Mouse (Mus musculus) MEL (cell line): ENCODE measurements at regions not wholly inside any gene's neighbourhood (a gene's known extent, or its start where the extent isn't known, plus 50 kb on each side); places are given as distances from the start of the nearest gene placed in this dataset.

Experiments used
- DNase-seq: peaks from one replicate; pipeline ENCODE4 v3.0.0; 2011; ENCODE audit warnings: low read depth, low spot score
- H3K27ac ChIP-seq: 2 replicates; pipeline ENCODE4 v1.5.1; 2012; ENCODE audit warnings: low read depth, mild to moderate bottlenecking, control low read depth, low read length, moderate library complexity; ENCODE audit not compliant: control insufficient read depth
- H3K27me3 ChIP-seq, 2 experiments: fragments of 150-350 bp in 1 of 2; sonication (generic) in 1 of 2; 2 replicates each; pipeline ENCODE4 v1.6.1; 2012; ENCODE audit warnings: low read length in 2 of 2, mild to moderate bottlenecking in 2 of 2, improper control_type of control experiment in 1 of 2, moderate library complexity in 1 of 2; ENCODE audit not compliant: insufficient read depth in 2 of 2, control insufficient read depth in 1 of 2
- H3K36me3 ChIP-seq, 2 experiments: 2 replicates each; pipeline ENCODE4 v1.6.1; 2012 to 2014; ENCODE audit warnings: low read length in 2 of 2, improper control_type of control experiment in 1 of 2, inconsistent platforms in 1 of 2, mild to moderate bottlenecking in 1 of 2; ENCODE audit not compliant: insufficient read depth in 2 of 2, control insufficient read depth in 1 of 2
- H3K4me1 ChIP-seq, 2 experiments: fragments of 150-350 bp in 1 of 2; sonication (generic) in 1 of 2; 2 replicates each; pipeline ENCODE4 v1.6.1; 2012; ENCODE audit warnings: low read length in 2 of 2, improper control_type of control experiment in 1 of 2, mild to moderate bottlenecking in 1 of 2; ENCODE audit not compliant: insufficient read depth in 2 of 2, control insufficient read depth in 1 of 2
- H3K4me3 ChIP-seq, 2 experiments: fragments of 150-350 bp in 1 of 2; sonication (generic) in 1 of 2; 2 replicates each; pipeline ENCODE4 v1.5.1; 2012; ENCODE audit warnings: low read depth in 2 of 2, low read length in 2 of 2, mild to moderate bottlenecking in 2 of 2, moderate library complexity in 2 of 2, control low read depth in 1 of 2, improper control_type of control experiment in 1 of 2; ENCODE audit not compliant: control insufficient read depth in 1 of 2, insufficient read depth in 1 of 2
- H3K79me2 ChIP-seq: 2 replicates; pipeline ENCODE4 v1.6.1; 2012; ENCODE audit warnings: mild to moderate bottlenecking, low read length, moderate library complexity; ENCODE audit not compliant: control insufficient read depth, poor library complexity, insufficient read depth
- H3K9ac ChIP-seq: 2 replicates; pipeline ENCODE4 v1.6.1; 2012; ENCODE audit warnings: low read depth, mild to moderate bottlenecking, control low read depth, low read length, moderate library complexity; ENCODE audit not compliant: control insufficient read depth, poor library complexity, severe bottlenecking
- H3K9me3 ChIP-seq: fragments of 150-350 bp; sonication (generic); replicated peaks from 2 replicates; pipeline ENCODE4 v1.6.1; 2012; ENCODE audit warnings: mild to moderate bottlenecking, low read length, improper control_type of control experiment, moderate library complexity; ENCODE audit not compliant: insufficient read depth
- BHLHE40 ChIP-seq: IDR thresholded peaks from 2 replicates; pipeline ENCODE4 v1.6.1; 2012; ENCODE audit warnings: low read depth, mild to moderate bottlenecking, inconsistent platforms, low read length, improper control_type of control experiment, borderline replicate concordance
- CTCF ChIP-seq, 3 experiments: IDR thresholded peaks in 2 of 3; conservative IDR thresholded peaks in 1 of 3; 2 replicates each; pipeline ENCODE4 v1.5.1; 2011 to 2012; ENCODE audit warnings: low read length in 3 of 3, low read depth in 2 of 3, mild to moderate bottlenecking in 2 of 3, improper control_type of control experiment in 1 of 3, inconsistent platforms in 1 of 3, mixed read lengths in 1 of 3, moderate library complexity in 1 of 3; ENCODE audit not compliant: control insufficient read depth in 1 of 3, insufficient read depth in 1 of 3, poor library complexity in 1 of 3, severe bottlenecking in 1 of 3
- E2F4 ChIP-seq: IDR thresholded peaks from 2 replicates; pipeline ENCODE4 v1.6.1; 2011; ENCODE audit warnings: low read depth, low read length, improper control_type of control experiment, borderline replicate concordance
- ELF1 ChIP-seq: IDR thresholded peaks from 2 replicates; pipeline ENCODE4 v1.6.1; 2014; ENCODE audit warnings: low read depth, mild to moderate bottlenecking, inconsistent platforms, low read length, improper control_type of control experiment, moderate library complexity
- EP300 ChIP-seq, 2 experiments: IDR thresholded peaks; 2 replicates each; pipeline ENCODE4 v1.6.1; 2011; ENCODE audit warnings: improper control_type of control experiment in 2 of 2, low read length in 2 of 2, low read depth in 1 of 2, mild to moderate bottlenecking in 1 of 2
- GATA1 ChIP-seq: IDR thresholded peaks from 2 replicates; pipeline ENCODE4 v1.6.1; 2011; ENCODE audit warnings: low read depth, low read length, improper control_type of control experiment
- JUND ChIP-seq: IDR thresholded peaks from 2 replicates; pipeline ENCODE4 v1.6.1; 2011; ENCODE audit warnings: low read depth, mild to moderate bottlenecking, improper control_type of control experiment, low read length
- MAX ChIP-seq: IDR thresholded peaks from 2 replicates; pipeline ENCODE4 v1.6.1; 2011; ENCODE audit warnings: low read length, improper control_type of control experiment
- MYB ChIP-seq: IDR thresholded peaks from 2 replicates; pipeline ENCODE4 v1.6.1; 2011; ENCODE audit warnings: mild to moderate bottlenecking, low read depth, low read length, improper control_type of control experiment
- NELFE ChIP-seq: IDR thresholded peaks from 2 replicates; pipeline ENCODE4 v1.6.1; 2011; ENCODE audit warnings: low read depth, low read length, improper control_type of control experiment
- POLR2AphosphoS2 ChIP-seq: IDR thresholded peaks from 2 replicates; pipeline ENCODE4 v1.6.1; 2011; ENCODE audit warnings: low read length, improper control_type of control experiment
- RCOR1 ChIP-seq: IDR thresholded peaks from 2 replicates; pipeline ENCODE4 v1.6.1; 2012; ENCODE audit warnings: low read depth, mild to moderate bottlenecking, inconsistent platforms, low read length, improper control_type of control experiment
- SIN3A ChIP-seq: IDR thresholded peaks from 2 replicates; pipeline ENCODE4 v1.6.1; 2012; ENCODE audit warnings: low read length, improper control_type of control experiment, inconsistent platforms
- SMC3 ChIP-seq: IDR thresholded peaks from 2 replicates; pipeline ENCODE4 v1.6.1; 2011; ENCODE audit warnings: low read depth, low read length, improper control_type of control experiment
- TAL1 ChIP-seq: IDR thresholded peaks from 2 replicates; pipeline ENCODE4 v1.6.1; 2012; ENCODE audit warnings: mild to moderate bottlenecking, inconsistent platforms, low read length, moderate library complexity, mixed read lengths
- UBTF ChIP-seq: IDR thresholded peaks from 2 replicates; pipeline ENCODE4 v1.6.1; 2012; ENCODE audit warnings: low read depth, mild to moderate bottlenecking, inconsistent platforms, low read length, improper control_type of control experiment, moderate library complexity, borderline replicate concordance; ENCODE audit not compliant: insufficient read depth
- USF2 ChIP-seq, 2 experiments: IDR thresholded peaks; 2 replicates each; pipeline ENCODE4 v1.6.1; 2011 to 2012; ENCODE audit warnings: improper control_type of control experiment in 2 of 2, low read length in 2 of 2, borderline replicate concordance in 1 of 2, inconsistent platforms in 1 of 2, low read depth in 1 of 2, mild to moderate bottlenecking in 1 of 2; ENCODE audit not compliant: insufficient read depth in 1 of 2
- ZC3H11A ChIP-seq: IDR thresholded peaks from 2 replicates; pipeline ENCODE4 v1.6.1; 2012; ENCODE audit warnings: low read depth, mild to moderate bottlenecking, inconsistent platforms, low read length, improper control_type of control experiment
- ZKSCAN1 ChIP-seq: IDR thresholded peaks from 2 replicates; pipeline ENCODE4 v1.6.1; 2012; ENCODE audit warnings: low read depth, mild to moderate bottlenecking, inconsistent platforms, low read length, improper control_type of control experiment, moderate library complexity
- ZNF384 ChIP-seq: IDR thresholded peaks from 2 replicates; pipeline ENCODE4 v1.6.1; 2012; ENCODE audit warnings: low read depth, mild to moderate bottlenecking, inconsistent platforms, low read length, improper control_type of control experiment

DNA sequence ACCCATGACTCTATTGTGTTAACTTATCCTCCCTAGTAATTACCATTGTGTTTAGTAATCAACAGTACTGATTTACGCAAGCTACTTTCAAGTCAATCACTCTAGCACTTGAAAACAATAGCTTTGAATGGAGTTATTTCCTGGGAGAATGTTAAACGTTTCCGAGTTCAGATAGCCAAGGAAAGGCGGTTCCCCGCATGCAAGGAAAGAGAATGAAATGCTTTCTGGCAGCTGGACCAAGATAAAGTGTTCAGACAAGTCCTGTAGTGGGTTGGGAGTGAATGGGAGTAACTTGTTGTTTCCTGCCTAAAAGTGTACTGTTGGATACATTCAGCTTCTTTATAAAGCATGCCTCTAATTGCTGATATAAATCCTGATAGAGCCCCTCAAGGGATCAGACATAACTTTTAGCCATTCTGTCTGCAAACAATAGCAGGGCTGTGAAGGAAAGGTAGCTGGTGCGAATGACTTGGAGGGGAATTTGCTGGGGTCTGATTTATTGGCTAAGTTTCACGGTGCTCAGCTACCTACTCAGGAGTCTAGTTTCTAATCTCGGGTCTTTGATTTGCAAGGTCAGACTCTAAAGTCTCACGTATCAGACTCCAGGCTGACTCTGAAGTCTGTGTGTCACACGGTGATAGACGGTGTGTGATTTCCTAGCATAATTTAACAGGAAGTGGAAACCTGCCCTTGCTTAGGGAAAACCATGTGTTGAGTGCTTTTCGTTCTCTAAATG is 76.1 kb downstream of the Tmem100 start:
- Histone ChIP-seq H3K4me1 (no peaks in the 10 kb centered on the region), H3K27ac (no peak overlapping the region), H3K9ac (no peak overlapping the region), H3K9me3 (no peaks in the 10 kb centered on the region), H3K27me3 (peaks cover 0 to 3% of the 10 kb centered on the region in 2 experiments; a peak in 1 of 4 replicates), H3K79me2 (no peaks in the 10 kb centered on the region), H3K36me3 (no peaks in the 10 kb centered on the region), H3K4me3 (no peak overlapping the region)
- no peak for DNase-seq
- TF ChIP-seq E2F4 (no peak), MYB (no peak), UBTF (no peak), ZKSCAN1 (no peak), JUND (no peak), NELFE (no peak), CTCF (IDR thresholded peaks at IDR 0.05 in 2 of 3, conservative IDR thresholded peaks at IDR 0.05 in 1 of 3; ENCODE audit: control insufficient read depth in 1 of 3, insufficient read depth in 1 of 3, low read depth in 2 of 3, low read length in 3 of 3, poor library complexity in 1 of 3, severe bottlenecking in 1 of 3) (no peak), BHLHE40 (no peak), MAX (no peak), SMC3 (no peak), ELF1 (no peak), EP300 (IDR thresholded peaks at IDR 0.05; ENCODE audit: low read depth in 1 of 2, low read length in 2 of 2) (no peak), ZC3H11A (no peak), SIN3A (no peak)

- H3K9ac ChIP-seq: no peak overlapping the region
- peaks cover 0 to 1% of the 10 kb centered on the region in 2 experiments; a peak in 1 of 4 replicates for H3K27me3 ChIP-seq
- H3K36me3 ChIP-seq: no peaks in the 10 kb centered on the region
- H3K27ac ChIP-seq: no peak overlapping the region
- no peaks in the 10 kb centered on the region for H3K79me2 ChIP-seq
- no peak for DNase-seq
- no peaks in the 10 kb centered on the region for H3K4me1 ChIP-seq
- TF ChIP-seq ZNF384 (no peak), UBTF (no peak), MYB (no peak), USF2 (IDR thresholded peaks at IDR 0.05; ENCODE audit: borderline replicate concordance in 1 of 2, insufficient read depth in 1 of 2, low read depth in 1 of 2, low read length in 2 of 2) (no peak), RCOR1 (no peak), JUND (no peak), GATA1 (no peak), POLR2AphosphoS2 (no peak), TAL1 (no peak)
- H3K9me3 ChIP-seq: no peaks in the 10 kb centered on the region
- no peak overlapping the region for H3K4me3 ChIP-seq
These were observed 77.8 kb upstream of the Gm45716 start for GRCm38 (mm10) chr11:90109681-90110111.
